Comparison of ENCODE assay signal across 27 mouse cellular contexts in the genomic region with DNA sequence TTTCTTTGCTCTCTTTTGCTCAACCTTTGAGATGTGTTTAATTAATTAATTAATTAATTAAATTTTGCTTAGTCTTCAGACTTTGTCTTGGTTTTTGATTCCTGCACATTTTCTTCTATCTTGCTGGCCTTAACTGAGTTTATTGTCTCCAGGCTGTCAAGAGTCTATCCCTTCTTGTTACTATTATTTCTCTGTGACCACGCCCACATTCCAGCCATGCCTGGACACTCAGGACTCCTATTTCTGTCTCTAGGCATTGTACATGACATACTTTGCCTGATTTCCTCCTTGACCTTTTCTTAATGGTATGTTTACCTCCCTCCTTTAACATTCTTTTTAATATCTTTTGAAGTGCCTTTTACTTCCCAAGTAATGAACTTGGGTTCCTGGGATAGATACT.
DNase-seq lines count a peak whose midpoint lies in the region; ATAC-seq and TF ChIP-seq lines count a peak whose summit lies in the region.
"Had no signal": no experiment of that assay in that cellular context is flagged by ENCODE, and none has a peak within 500 bp of the region (broad histone marks: within the 10 kb centered on the region; RNA-seq: fewer than 3 reads in every experiment).

No protein-coding gene starts in this region.

- DNase-seq in embryonic facial prominence, embryonic 11.5 days (ENCODE audit: low spot score) = peak; percentile 4
- DNase-seq in embryonic facial prominence, embryonic 10.5 days (ENCODE audit: low spot score) = no peak
- no peak for DNase-seq in kidney, postnatal 10 days
- DNase-seq in midbrain, embryonic 11.5 days (ENCODE audit: low spot score, missing footprints) = peak; percentile 21
- no peak for DNase-seq in midbrain, embryonic 14.5 days
- peak; percentile 4 for DNase-seq in embryonic facial prominence, embryonic 14.5 days (ENCODE audit: low spot score)
- no peak for DNase-seq in layer of hippocampus, adult 2 months (ENCODE audit: low spot score in 2 of 2)
- DNase-seq: adrenal gland, postnatal 14 days; cerebellum, adult 11-12 months; cerebellum, adult 9-10 months; cerebellum, postnatal 25 days; gastrocnemius, adult 2 months; gastrocnemius, postnatal 25 days; heart, postnatal 36 days; kidney, adult 11 months had no signal

- H3K36me3 ChIP-seq in embryonic facial prominence, embryonic 11.5 days (replicated peaks; ENCODE audit: control insufficient read depth, insufficient read depth, low read depth, low read length) = no peaks in the 10 kb centered on the region
- H3K36me3 ChIP-seq in embryonic facial prominence, embryonic 10.5 days (replicated peaks) = no peaks in the 10 kb centered on the region
- no peaks in the 10 kb centered on the region for H3K36me3 ChIP-seq in kidney, embryonic 14.5 days (ENCODE audit: control insufficient read depth, insufficient read depth, low read length)
- no peaks in the 10 kb centered on the region for H3K36me3 ChIP-seq in midbrain, embryonic 11.5 days (ENCODE audit: control insufficient read depth, insufficient read depth, low read length)
- H3K36me3 ChIP-seq in midbrain, embryonic 14.5 days (ENCODE audit: control insufficient read depth, insufficient read depth, low read length) = no peaks in the 10 kb centered on the region
- no peaks in the 10 kb centered on the region for H3K36me3 ChIP-seq in embryonic facial prominence, embryonic 14.5 days (ENCODE audit: control insufficient read depth, insufficient read depth, low read length)
- H3K36me3 ChIP-seq: embryonic facial prominence, embryonic 15.5 days; forebrain, embryonic 10.5 days; G1E; heart, embryonic 10.5 days; heart, embryonic 15.5 days; hindbrain, embryonic 12.5 days had no signal

- TF ChIP-seq CTCF in layer of hippocampus, adult 2 months (conservative IDR thresholded peaks at IDR 0.05) = no peak

- no peak for ATAC-seq in embryonic facial prominence, embryonic 11.5 days (replicated peaks; ENCODE audit: insufficient number of reproducible peaks, low FRiP score, low TSS enrichment, low read depth)
- peak; percentile 24; the same call in 1 of the 2 replicates for ATAC-seq in kidney, embryonic 14.5 days (ENCODE audit: low FRiP score, low TSS enrichment)
- ATAC-seq in midbrain, embryonic 11.5 days (ENCODE audit: low FRiP score) = no peak
- ATAC-seq in midbrain, embryonic 14.5 days (ENCODE audit: low FRiP score, low TSS enrichment) = no peak
- no peak for ATAC-seq in embryonic facial prominence, embryonic 14.5 days (ENCODE audit: low read depth)
- ATAC-seq: activated CD4-positive, CD25-positive, alpha-beta regulatory T cell, adult 4 months; forebrain, embryonic 14.5 days; hindbrain, postnatal 0 days had no signal

- H3K9me3 ChIP-seq in embryonic facial prominence, embryonic 11.5 days (replicated peaks; ENCODE audit: control insufficient read depth, low read length) = no peaks in the 10 kb centered on the region
- H3K9me3 ChIP-seq in embryonic facial prominence, embryonic 10.5 days = no peaks in the 10 kb centered on the region
- H3K9me3 ChIP-seq in kidney, embryonic 14.5 days (ENCODE audit: control insufficient read depth, low read length) = no peaks in the 10 kb centered on the region
- no peaks in the 10 kb centered on the region for H3K9me3 ChIP-seq in midbrain, embryonic 11.5 days (ENCODE audit: control insufficient read depth, low read length)
- H3K9me3 ChIP-seq in midbrain, embryonic 14.5 days (ENCODE audit: control insufficient read depth, low read length) = no peaks in the 10 kb centered on the region
- H3K9me3 ChIP-seq in embryonic facial prominence, embryonic 14.5 days (ENCODE audit: control insufficient read depth, low read length) = no peaks in the 10 kb centered on the region
- H3K9me3 ChIP-seq: embryonic facial prominence, embryonic 15.5 days; forebrain, embryonic 10.5 days; G1E; heart, embryonic 10.5 days; heart, embryonic 15.5 days; hindbrain, embryonic 12.5 days had no signal

- H3K4me1 ChIP-seq in embryonic facial prominence, embryonic 11.5 days (ENCODE audit: control insufficient read depth, insufficient read depth, low read length) = no peaks in the 10 kb centered on the region
- H3K4me1 ChIP-seq in embryonic facial prominence, embryonic 10.5 days = no peaks in the 10 kb centered on the region
- no peaks in the 10 kb centered on the region for H3K4me1 ChIP-seq in kidney, embryonic 14.5 days (ENCODE audit: control insufficient read depth, insufficient read depth, low read length)
- no peaks in the 10 kb centered on the region for H3K4me1 ChIP-seq in midbrain, embryonic 11.5 days (ENCODE audit: control insufficient read depth, insufficient read depth, low read length)
- no peaks in the 10 kb centered on the region for H3K4me1 ChIP-seq in midbrain, embryonic 14.5 days (ENCODE audit: control insufficient read depth, insufficient read depth, low read length)
- H3K4me1 ChIP-seq in embryonic facial prominence, embryonic 14.5 days (ENCODE audit: control insufficient read depth, insufficient read depth, low read length) = no peaks in the 10 kb centered on the region
- H3K4me1 ChIP-seq: embryonic facial prominence, embryonic 15.5 days; forebrain, embryonic 10.5 days; hindbrain, embryonic 12.5 days had no signal

- H3K4me3 ChIP-seq in embryonic facial prominence, embryonic 11.5 days (ENCODE audit: low read depth, low read length) = no peak overlapping the region
- H3K4me3 ChIP-seq in embryonic facial prominence, embryonic 10.5 days = no peak overlapping the region
- no peak overlapping the region for H3K4me3 ChIP-seq in kidney, embryonic 14.5 days (ENCODE audit: low read length)
- no peak overlapping the region for H3K4me3 ChIP-seq in midbrain, embryonic 11.5 days (ENCODE audit: low read depth, low read length)
- H3K4me3 ChIP-seq in midbrain, embryonic 14.5 days (replicated peaks; ENCODE audit: low read depth, low read length) = no peak overlapping the region
- no peak overlapping the region for H3K4me3 ChIP-seq in embryonic facial prominence, embryonic 14.5 days (ENCODE audit: low read depth, low read length)
- H3K4me3 ChIP-seq in layer of hippocampus, adult 2 months = no peak overlapping the region
- H3K4me3 ChIP-seq: embryonic facial prominence, embryonic 15.5 days; erythroblast, embryonic 14.5 days; forebrain, embryonic 10.5 days; gastrocnemius, adult 2 months; heart, embryonic 10.5 days; heart, embryonic 15.5 days; hindbrain, embryonic 12.5 days had no signal

- H3K27ac ChIP-seq in embryonic facial prominence, embryonic 11.5 days (replicated peaks; ENCODE audit: low read depth, low read length) = no peak overlapping the region
- H3K27ac ChIP-seq in embryonic facial prominence, embryonic 10.5 days (replicated peaks) = no peak overlapping the region
- no peak overlapping the region for H3K27ac ChIP-seq in kidney, embryonic 14.5 days (ENCODE audit: low read depth, low read length)
- no peak overlapping the region for H3K27ac ChIP-seq in midbrain, embryonic 11.5 days (ENCODE audit: low read depth, low read length)
- no peak overlapping the region for H3K27ac ChIP-seq in midbrain, embryonic 14.5 days (replicated peaks; ENCODE audit: low read depth, low read length)
- no peak overlapping the region for H3K27ac ChIP-seq in embryonic facial prominence, embryonic 14.5 days (replicated peaks; ENCODE audit: low read depth, low read length)
- H3K27ac ChIP-seq in layer of hippocampus, adult 2 months = no peak overlapping the region
- H3K27ac ChIP-seq: embryonic facial prominence, embryonic 15.5 days; forebrain, embryonic 10.5 days; gastrocnemius, adult 2 months; heart, embryonic 10.5 days; heart, embryonic 15.5 days; hindbrain, embryonic 12.5 days; hindbrain, postnatal 0 days had no signal

- WGBS in embryonic facial prominence, embryonic 11.5 days = 52% methylated on average over 1 of the region's 1 CpGs
- WGBS in embryonic facial prominence, embryonic 10.5 days = 67% methylated on average over 1 of the region's 1 CpGs
- WGBS in kidney, embryonic 14.5 days = 71% methylated on average over 1 of the region's 1 CpGs
- WGBS in midbrain, embryonic 11.5 days = 66% methylated on average over 1 of the region's 1 CpGs
- WGBS in midbrain, embryonic 14.5 days = 71% methylated on average over 1 of the region's 1 CpGs
- WGBS in embryonic facial prominence, embryonic 14.5 days = 53% methylated on average over 1 of the region's 1 CpGs

- no peak overlapping the region for H3K4me2 ChIP-seq in embryonic facial prominence, embryonic 11.5 days (ENCODE audit: low read depth, low read length)
- no peak overlapping the region for H3K4me2 ChIP-seq in kidney, embryonic 14.5 days (replicated peaks; ENCODE audit: low read depth, low read length)
- H3K4me2 ChIP-seq in midbrain, embryonic 11.5 days = no peak overlapping the region
- H3K4me2 ChIP-seq in midbrain, embryonic 14.5 days (ENCODE audit: low read length) = no peak overlapping the region
- H3K4me2 ChIP-seq in embryonic facial prominence, embryonic 14.5 days (ENCODE audit: low read depth, low read length) = no peak overlapping the region
- H3K4me2 ChIP-seq: embryonic facial prominence, embryonic 15.5 days; heart, embryonic 15.5 days; hindbrain, embryonic 12.5 days had no signal

- no peaks in the 10 kb centered on the region for H3K27me3 ChIP-seq in embryonic facial prominence, embryonic 11.5 days (ENCODE audit: control insufficient read depth, insufficient read depth, low read length)
- no peaks in the 10 kb centered on the region for H3K27me3 ChIP-seq in embryonic facial prominence, embryonic 10.5 days (replicated peaks; ENCODE audit: low read depth, poor library complexity, severe bottlenecking)
- no peaks in the 10 kb centered on the region for H3K27me3 ChIP-seq in kidney, embryonic 14.5 days (ENCODE audit: control insufficient read depth, insufficient read depth, low read length)
- no peaks in the 10 kb centered on the region for H3K27me3 ChIP-seq in midbrain, embryonic 11.5 days (ENCODE audit: control insufficient read depth, insufficient read depth, low read length)
- no peaks in the 10 kb centered on the region for H3K27me3 ChIP-seq in midbrain, embryonic 14.5 days (ENCODE audit: control insufficient read depth, insufficient read depth, low read length)
- no peaks in the 10 kb centered on the region for H3K27me3 ChIP-seq in embryonic facial prominence, embryonic 14.5 days (replicated peaks; ENCODE audit: control insufficient read depth, insufficient read depth, low read length)
- H3K27me3 ChIP-seq: CH12.LX; embryonic facial prominence, embryonic 15.5 days; heart, embryonic 15.5 days; hindbrain, embryonic 12.5 days had no signal

- H3K9ac ChIP-seq in embryonic facial prominence, embryonic 11.5 days (replicated peaks; ENCODE audit: low read length) = no peak overlapping the region
- H3K9ac ChIP-seq in kidney, embryonic 14.5 days (ENCODE audit: low read depth, low read length) = no peak overlapping the region
- H3K9ac ChIP-seq in midbrain, embryonic 11.5 days (ENCODE audit: low read length) = no peak overlapping the region
- H3K9ac ChIP-seq in midbrain, embryonic 14.5 days (replicated peaks; ENCODE audit: low read length) = no peak overlapping the region
- H3K9ac ChIP-seq in embryonic facial prominence, embryonic 14.5 days (ENCODE audit: low read depth, low read length) = no peak overlapping the region
- H3K9ac ChIP-seq: embryonic facial prominence, embryonic 15.5 days; heart, embryonic 15.5 days; hindbrain, embryonic 12.5 days had no signal

Comparison
In these comparisons a context has a peak if more than half of its experiments do, and no peak if none do; other contexts are left out.
1. DNase-seq: peak in embryonic facial prominence, embryonic 11.5 days (single experiment), midbrain, embryonic 11.5 days (single experiment) and embryonic facial prominence, embryonic 14.5 days (single experiment); none in embryonic facial prominence, embryonic 10.5 days (single experiment), kidney, postnatal 10 days (single experiment), midbrain, embryonic 14.5 days (single experiment) and layer of hippocampus, adult 2 months (0 of 2).